Comparison of ENCODE assay signal across 8 mouse cellular contexts in the genomic region with DNA sequence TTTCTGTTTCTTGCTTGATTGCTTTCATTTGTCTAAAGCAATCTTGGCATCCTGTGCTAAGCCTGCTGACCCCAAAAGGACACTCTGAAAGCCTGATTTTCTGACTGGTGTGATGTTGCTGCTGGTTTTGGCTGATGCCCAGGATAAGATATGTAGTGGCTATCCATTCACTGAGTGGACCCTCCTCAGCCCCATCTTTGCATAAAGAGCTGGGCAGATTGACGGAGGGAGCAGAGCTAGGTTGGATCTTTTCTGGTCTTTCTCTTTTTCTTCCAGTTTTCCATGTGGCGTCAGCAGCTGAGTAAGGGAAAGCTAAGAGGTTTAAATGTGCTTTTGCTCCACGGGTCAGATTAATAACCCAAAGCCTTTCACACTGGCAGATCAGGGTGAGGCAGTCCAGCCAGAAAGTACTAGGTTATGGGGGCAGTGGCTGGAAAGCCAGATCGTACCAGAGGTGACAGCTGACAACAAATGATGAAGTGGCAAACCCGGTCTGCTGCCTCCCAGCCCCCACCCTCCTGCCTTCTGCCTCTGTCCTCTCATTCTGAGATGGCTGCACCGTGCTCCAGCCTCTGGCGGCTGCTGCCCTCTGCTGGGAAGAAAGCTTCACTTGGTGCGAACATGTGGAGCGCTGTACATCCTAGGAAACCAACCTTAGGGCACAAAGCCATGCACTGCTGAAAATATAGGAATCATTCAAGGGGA.
DNase-seq lines count a peak whose midpoint lies in the region; ATAC-seq lines count a peak whose summit lies in the region.

No protein-coding gene starts in this region.

- H3K9me3 ChIP-seq in embryonic facial prominence, embryonic 15.5 days (replicated peaks), result no peaks in the 10 kb centered on the region

- H3K4me3 ChIP-seq in embryonic facial prominence, embryonic 15.5 days (replicated peaks), result no peak overlapping the region

- no peaks in the 10 kb centered on the region for H3K4me1 ChIP-seq in embryonic facial prominence, embryonic 15.5 days

- DNase-seq in 416B (ENCODE audit: low read depth), result peak; percentile 33
- peak; percentile 91 for DNase-seq in brain, adult 2 months (ENCODE audit: low read depth, low spot score)
- DNase-seq in layer of hippocampus, adult 8-10 months (ENCODE audit: low spot score in 2 of 2), result peak; percentile 77 to 83
- peak; percentile 41 to 61 for DNase-seq in lung, adult 18-20 months
- peak; percentile 65 for DNase-seq in ovary, postnatal 36 days (ENCODE audit: low spot score)
- no peak for DNase-seq in B cell, adult 2 months

- H3K36me3 ChIP-seq in embryonic facial prominence, embryonic 15.5 days, result no peaks in the 10 kb centered on the region

- WGBS in embryonic facial prominence, embryonic 15.5 days, result 15% methylated on average over 9 of the region's 9 CpGs

- no peak overlapping the region for H3K27ac ChIP-seq in embryonic facial prominence, embryonic 15.5 days (replicated peaks)

- peak overlapping the region; percentile 30 for H3K4me2 ChIP-seq in embryonic facial prominence, embryonic 15.5 days (replicated peaks)

- H3K27me3 ChIP-seq in embryonic facial prominence, embryonic 15.5 days, result no peaks in the 10 kb centered on the region

- ATAC-seq in embryonic facial prominence, embryonic 15.5 days (ENCODE audit: insufficient number of reproducible peaks, low FRiP score, low TSS enrichment, low read depth), result peak; percentile 67
- peak; percentile 56 to 83; a peak in 3 of 4 replicates for ATAC-seq in hematopoietic stem cell, adult 5-6 weeks (replicated peaks in 1 of 2; ENCODE audit: insufficient read depth in 1 of 2, low FRiP score in 2 of 2, low TSS enrichment in 1 of 2, low read depth in 1 of 2, poor library complexity in 2 of 2, severe bottlenecking in 2 of 2)

- H3K9ac ChIP-seq in embryonic facial prominence, embryonic 15.5 days, result no peak overlapping the region

Comparison
In these comparisons a context has a peak if more than half of its experiments do, and no peak if none do; other contexts are left out.
1. DNase-seq: peak in 416B (single experiment), brain, adult 2 months (single experiment), layer of hippocampus, adult 8-10 months (2 of 2), lung, adult 18-20 months (2 of 2) and ovary, postnatal 36 days (single experiment); none in B cell, adult 2 months (0 of 2).